Comparison of ENCODE assay signal across 14 mouse cellular contexts in the genomic region with DNA sequence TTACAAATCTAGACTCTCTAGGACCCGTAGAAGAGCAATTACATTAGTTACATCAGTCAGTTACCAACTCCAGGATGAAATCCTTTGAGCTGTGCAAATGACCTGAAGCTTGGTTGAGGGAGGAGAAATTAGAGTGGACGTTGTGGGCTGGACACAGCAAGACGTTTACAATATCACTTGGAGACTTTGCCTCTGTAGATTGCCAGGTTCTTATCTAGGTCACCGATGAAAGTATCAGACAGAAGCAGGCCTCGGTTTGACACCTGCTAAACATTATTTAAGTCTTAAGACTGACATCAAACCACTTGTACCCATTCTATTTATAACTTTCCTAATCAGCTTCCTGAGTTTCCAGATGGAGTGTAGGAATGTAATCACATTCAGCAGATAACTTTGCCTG. TPM values are rescaled to one million over a fixed set of nuclear protein-coding genes. Genes with fewer than 3 reads are reported as not detected.
"Had no signal": no experiment of that assay in that cellular context is flagged by ENCODE, and none has a peak within 500 bp of the region (broad histone marks: within the 10 kb centered on the region; RNA-seq: fewer than 3 reads in every experiment).

No protein-coding gene starts in this region.

- H3K4me1 ChIP-seq: liver, embryonic 15.5 days; neural tube, embryonic 12.5 days had no signal

- DNase-seq: kidney, postnatal 25 days; lung, adult 2 months; lung, postnatal 36 days; midbrain, embryonic 14.5 days; spleen, adult 18-20 months; thymus, adult 18-20 months; thymus, postnatal 14 days had no signal

- H3K27ac ChIP-seq: left cerebral cortex, adult 2 months; limb, embryonic 10.5 days; liver, embryonic 15.5 days; midbrain, embryonic 10.5 days; neural tube, embryonic 12.5 days had no signal

- H3K9me3 ChIP-seq: limb, embryonic 10.5 days; liver, embryonic 15.5 days; midbrain, embryonic 10.5 days; neural tube, embryonic 12.5 days had no signal

- H3K9ac ChIP-seq: liver, embryonic 15.5 days; neural tube, embryonic 12.5 days had no signal

- H3K27me3 ChIP-seq: neural tube, embryonic 12.5 days had no signal

- H3K4me3 ChIP-seq: left cerebral cortex, adult 2 months; limb, embryonic 10.5 days; liver, embryonic 15.5 days; midbrain, embryonic 10.5 days; neural tube, embryonic 12.5 days had no signal

- H3K36me3 ChIP-seq: limb, embryonic 10.5 days; liver, embryonic 15.5 days; midbrain, embryonic 10.5 days; neural tube, embryonic 12.5 days had no signal

- ATAC-seq: lung, postnatal 0 days had no signal

- H3K4me2 ChIP-seq: liver, embryonic 11.5 days; liver, embryonic 15.5 days; neural tube, embryonic 12.5 days had no signal

RNA-seq across cellular contexts. Expression of a gene that starts 52.6 kb away (rescaled TPM):
- polyA plus RNA-seq: liver, embryonic 11.5 days; midbrain, embryonic 10.5 days; neural tube, embryonic 12.5 days had no signal
